Comparison of ENCODE assay signal across 8 mouse cellular contexts in genomic region chr2:59599338-59600111, GRCm38 (mm10). TPM values are rescaled to one million over a fixed set of nuclear protein-coding genes. Genes with fewer than 3 reads are reported as not detected.
A peak's percentile ranks its signal among the peaks of the same experiment; 100 is the strongest.
DNase-seq lines count a peak whose midpoint lies in the region; ATAC-seq lines count a peak whose summit lies in the region.

No protein-coding gene starts in this region.

- no peaks in the 10 kb centered on the region for H3K9me3 ChIP-seq in heart, embryonic 15.5 days (replicated peaks)
- no peaks in the 10 kb centered on the region for H3K9me3 ChIP-seq in neural tube, embryonic 11.5 days (ENCODE audit: control insufficient read depth, low read length)

- ATAC-seq in heart, embryonic 15.5 days (replicated peaks; ENCODE audit: insufficient number of reproducible peaks, insufficient read depth, low FRiP score, low read depth), result peak; percentile 69; the same call in 1 of the 2 replicates
- peak; percentile 65 for ATAC-seq in neural tube, embryonic 11.5 days (ENCODE audit: insufficient read depth, low FRiP score, low TSS enrichment)
- no peak for ATAC-seq in megakaryocyte-erythroid progenitor cell, adult 5-6 weeks (replicated peaks; ENCODE audit: low FRiP score, low TSS enrichment, poor library complexity, severe bottlenecking)

- H3K27me3 ChIP-seq in heart, embryonic 15.5 days, result no peaks in the 10 kb centered on the region
- no peaks in the 10 kb centered on the region for H3K27me3 ChIP-seq in neural tube, embryonic 11.5 days (ENCODE audit: control insufficient read depth, insufficient read depth, low read length)

- peak; percentile 89 for DNase-seq in heart, adult 11 months
- DNase-seq in heart, adult 9 months (ENCODE audit: low spot score in 2 of 2), result no peak
- DNase-seq in NIH3T3 (ENCODE audit: low read depth), result peak; percentile 65
- peak; percentile 70 to 83 for DNase-seq in kidney, postnatal 25 days
- peak; percentile 60 for DNase-seq in neural tube, embryonic 11.5 days (ENCODE audit: low spot score)
- DNase-seq in spleen, adult 12 weeks (ENCODE audit: low spot score), result no peak

- no peak overlapping the region for H3K9ac ChIP-seq in heart, embryonic 15.5 days
- no peak overlapping the region for H3K9ac ChIP-seq in neural tube, embryonic 11.5 days (ENCODE audit: low read length)

- no peaks in the 10 kb centered on the region for H3K36me3 ChIP-seq in heart, embryonic 15.5 days
- no peaks in the 10 kb centered on the region for H3K36me3 ChIP-seq in neural tube, embryonic 11.5 days (ENCODE audit: control insufficient read depth, insufficient read depth, low read length)

- 9% methylated on average over 7 of the region's 7 CpGs for WGBS in heart, embryonic 15.5 days
- 8% methylated on average over 7 of the region's 7 CpGs for WGBS in neural tube, embryonic 11.5 days

- peak overlapping the region; percentile 48; the same call in 1 of the 2 replicates for H3K27ac ChIP-seq in heart, embryonic 15.5 days
- no peak overlapping the region for H3K27ac ChIP-seq in neural tube, embryonic 11.5 days (ENCODE audit: low read depth, low read length)

- H3K4me2 ChIP-seq in heart, embryonic 15.5 days, result peak overlapping the region; percentile 19; the same call in 1 of the 2 replicates
- no peak overlapping the region for H3K4me2 ChIP-seq in neural tube, embryonic 11.5 days (ENCODE audit: low read depth)

- H3K4me3 ChIP-seq in heart, embryonic 15.5 days, result no peak overlapping the region
- no peak overlapping the region for H3K4me3 ChIP-seq in neural tube, embryonic 11.5 days (ENCODE audit: low read depth, low read length)

- H3K4me1 ChIP-seq in heart, embryonic 15.5 days (replicated peaks), result peaks cover 20% of the 10 kb centered on the region
- peaks cover 8% of the 10 kb centered on the region; the same call in 1 of the 2 replicates for H3K4me1 ChIP-seq in neural tube, embryonic 11.5 days (ENCODE audit: control insufficient read depth, insufficient read depth, low read length)

RNA-seq across cellular contexts. Expression of gene Tanc1, which starts 12.3 kb away (rescaled TPM):
- 22.9 and 27.9 TPM in 2 replicates for polyA plus RNA-seq in heart, embryonic 15.5 days (2015; fragmentation: Nextera tagmentation; extraction: Ambion mirVana)
- polyA plus RNA-seq in neural tube, embryonic 11.5 days (2014; fragmentation: Nextera tagmentation; extraction: Ambion mirVana), result 14.4 and 18.0 TPM in 2 replicates
- total RNA-seq in megakaryocyte-erythroid progenitor cell, adult 5-6 weeks (2014; fragmentation: Nextera tagmentation), result 4.5 and 7.9 TPM in 2 replicates
- total RNA-seq in megakaryocyte-erythroid progenitor cell, adult 5-6 weeks (2017), result 3.5 and 4.6 TPM in 2 replicates

Comparison
In these comparisons a context has a peak if more than half of its experiments do, and no peak if none do; other contexts are left out.
1. DNase-seq: peak in heart, adult 11 months (single experiment), NIH3T3 (single experiment), kidney, postnatal 25 days (2 of 2) and neural tube, embryonic 11.5 days (single experiment); none in heart, adult 9 months (0 of 2) and spleen, adult 12 weeks (single experiment).